Mouse (Mus musculus): Measurements from ENCODE around the gene Gon7. TPM values are rescaled to one million over a fixed set of nuclear protein-coding genes. Genes with fewer than 3 reads are reported as not detected.
A peak's percentile ranks its signal among the peaks of the same experiment; 100 is the strongest.

Gene Gon7
- polyA plus RNA-seq, 1 experiment from 2014 or later, result 36.8 TPM

DNA sequence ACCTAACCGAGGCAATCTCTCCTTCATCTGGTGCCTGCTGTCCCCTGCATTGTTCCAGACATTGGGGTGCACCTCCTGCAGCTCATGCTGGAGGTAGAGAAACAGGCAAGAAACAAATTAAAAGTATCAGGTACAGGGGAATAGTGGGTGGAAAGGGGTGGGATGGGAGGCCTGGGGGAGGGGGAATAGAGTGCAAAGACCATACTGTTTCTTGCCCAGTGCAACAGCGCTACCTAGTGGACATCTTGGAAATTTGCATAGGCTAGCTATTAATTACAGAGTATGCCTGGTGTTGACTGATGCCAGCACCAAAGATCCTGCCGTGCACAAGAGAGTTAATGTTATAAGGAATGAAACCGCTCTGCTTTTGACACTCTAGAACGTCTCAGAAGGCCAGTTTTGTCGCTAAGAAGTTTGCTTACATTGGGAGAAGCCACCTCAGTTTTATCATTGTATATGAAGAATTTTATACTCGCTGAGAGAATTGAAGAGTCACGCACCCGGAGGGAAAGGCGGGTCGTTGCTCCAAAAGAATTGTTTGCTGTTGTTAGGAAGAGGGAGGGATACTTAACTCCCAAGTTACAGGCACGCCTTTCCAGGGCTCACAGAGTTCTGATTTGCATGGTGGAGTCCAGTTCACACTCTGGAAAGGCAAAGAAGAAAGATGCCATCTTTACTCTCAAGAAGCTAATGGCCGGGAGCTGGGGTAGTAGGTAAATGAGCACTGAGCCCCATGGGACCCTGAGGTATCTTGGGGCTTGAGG is 37.9 kb downstream of the Gon7 start:
- 34% methylated on average over 13 of the region's 13 CpGs for WGBS
- peak; percentile 69; the same call in 1 of the 2 replicates for ATAC-seq (replicated peaks; ENCODE audit: low FRiP score)

GRCm38 (mm10) chr12:102714654-102715395 is 42.8 kb downstream of the Gon7 start:
- Histone ChIP-seq H3K27me3 (replicated peaks; ENCODE audit: control insufficient read depth, insufficient read depth, low read length) (no peaks in the 10 kb centered on the region), H3K9ac (ENCODE audit: low read depth, low read length) (no peak overlapping the region), H3K36me3 (ENCODE audit: control insufficient read depth, insufficient read depth, low read length) (no peaks in the 10 kb centered on the region), H3K4me1 (replicated peaks; ENCODE audit: control insufficient read depth, insufficient read depth, low read length) (no peaks in the 10 kb centered on the region), H3K27ac (ENCODE audit: low read depth, low read length) (no peak overlapping the region), H3K4me2 (no peak overlapping the region), H3K9me3 (ENCODE audit: control insufficient read depth, low read length) (no peaks in the 10 kb centered on the region), H3K4me3 (ENCODE audit: low read depth, low read length) (no peak overlapping the region)
- ATAC-seq (replicated peaks; ENCODE audit: low FRiP score) (no peak), DNase-seq (ENCODE audit: low spot score) (no peak)
- WGBS, result 80% methylated on average over 10 of the region's 10 CpGs

More for the DNA sequence above, 37.9 kb downstream of the Gon7 start:
- no peaks in the 10 kb centered on the region for H3K27me3 ChIP-seq (replicated peaks; ENCODE audit: control insufficient read depth, insufficient read depth, low read length)
- H3K4me3 ChIP-seq (ENCODE audit: low read depth, low read length), result no peak overlapping the region
- no peak overlapping the region for H3K9ac ChIP-seq (ENCODE audit: low read depth, low read length)
- no peak overlapping the region for H3K4me2 ChIP-seq
- no peaks in the 10 kb centered on the region for H3K9me3 ChIP-seq (ENCODE audit: control insufficient read depth, low read length)
- DNase-seq (ENCODE audit: low spot score), result no peak
- no peaks in the 10 kb centered on the region for H3K4me1 ChIP-seq (replicated peaks; ENCODE audit: control insufficient read depth, insufficient read depth, low read length)
- no peaks in the 10 kb centered on the region for H3K36me3 ChIP-seq (ENCODE audit: control insufficient read depth, insufficient read depth, low read length)
- no peak overlapping the region for H3K27ac ChIP-seq (ENCODE audit: low read depth, low read length)

DNA sequence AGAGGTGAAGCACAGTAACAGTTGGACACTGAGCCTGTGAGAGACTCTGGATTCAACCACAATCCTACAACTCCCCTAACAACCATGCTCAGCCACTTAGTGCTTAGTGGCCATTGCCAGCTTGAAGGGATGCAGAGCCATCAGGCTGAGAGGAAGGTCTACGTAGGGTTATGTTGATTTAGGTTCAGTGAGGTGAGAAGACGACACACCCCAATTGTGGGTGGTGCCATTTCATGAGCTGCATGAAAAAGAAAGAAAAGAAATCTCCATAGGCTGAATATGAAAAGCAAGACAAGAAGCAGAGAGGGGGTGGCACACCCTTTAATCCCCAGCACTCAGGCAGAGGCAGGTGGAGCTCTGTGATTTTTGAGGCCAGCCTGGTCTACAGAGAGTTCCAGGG is 43.5 kb downstream of the Gon7 start:
- WGBS, result 76% methylated on average over 2 of the region's 2 CpGs
- Histone ChIP-seq H3K9ac (ENCODE audit: low read depth, low read length) (no peak overlapping the region), H3K27ac (ENCODE audit: low read depth, low read length) (no peak overlapping the region), H3K27me3 (replicated peaks; ENCODE audit: control insufficient read depth, insufficient read depth, low read length) (no peaks in the 10 kb centered on the region), H3K4me3 (ENCODE audit: low read depth, low read length) (no peak overlapping the region), H3K4me1 (replicated peaks; ENCODE audit: control insufficient read depth, insufficient read depth, low read length) (no peaks in the 10 kb centered on the region), H3K9me3 (ENCODE audit: control insufficient read depth, low read length) (no peaks in the 10 kb centered on the region), H3K36me3 (ENCODE audit: control insufficient read depth, insufficient read depth, low read length) (no peaks in the 10 kb centered on the region), H3K4me2 (no peak overlapping the region)
- ATAC-seq (replicated peaks; ENCODE audit: low FRiP score) (no peak), DNase-seq (ENCODE audit: low spot score) (no peak)

GRCm38 (mm10) chr12:102713153-102713865 is 44.3 kb downstream of the Gon7 start:
- no peaks in the 10 kb centered on the region for H3K9me3 ChIP-seq (ENCODE audit: control insufficient read depth, low read length)
- 0 out of 2 replicates have a peak overlapping the region, but pooled peaks have one; percentile 7 for H3K27ac ChIP-seq (ENCODE audit: low read depth, low read length)
- H3K9ac ChIP-seq (ENCODE audit: low read depth, low read length), result no peak overlapping the region
- DNase-seq (ENCODE audit: low spot score) (no peak), ATAC-seq (replicated peaks; ENCODE audit: low FRiP score) (no peak)
- H3K4me2 ChIP-seq, result no peak overlapping the region
- H3K36me3 ChIP-seq (ENCODE audit: control insufficient read depth, insufficient read depth, low read length), result no peaks in the 10 kb centered on the region
- WGBS, result 61% methylated on average over 20 of the region's 20 CpGs
- H3K4me1 ChIP-seq (replicated peaks; ENCODE audit: control insufficient read depth, insufficient read depth, low read length), result no peaks in the 10 kb centered on the region
- H3K4me3 ChIP-seq (ENCODE audit: low read depth, low read length), result no peak overlapping the region
- H3K27me3 ChIP-seq (replicated peaks; ENCODE audit: control insufficient read depth, insufficient read depth, low read length), result no peaks in the 10 kb centered on the region

DNA sequence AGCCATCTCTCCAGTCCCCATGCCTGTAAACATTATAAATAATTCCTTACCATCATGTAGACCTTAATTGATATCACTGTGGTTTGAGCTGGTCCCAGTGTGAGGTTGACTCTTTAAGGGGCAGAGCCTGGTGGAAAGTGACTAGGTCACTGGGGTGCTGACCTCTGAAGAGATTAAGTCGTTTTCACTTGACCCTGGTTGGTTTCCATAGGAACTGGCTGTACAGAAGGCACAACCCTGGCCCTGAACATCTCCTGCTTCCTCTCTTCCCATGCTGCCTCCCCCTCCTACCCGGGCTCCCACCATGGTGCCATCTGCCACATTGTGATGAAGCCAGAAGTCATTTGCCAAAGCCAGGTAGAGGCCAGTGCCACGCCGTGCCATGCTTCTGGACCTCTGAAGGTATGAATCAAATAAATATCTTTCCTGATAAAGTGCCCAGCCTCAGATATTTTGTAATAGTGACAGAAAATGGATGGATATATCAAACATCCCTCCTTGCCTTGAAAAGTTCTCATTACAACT is 46.7 kb downstream of the Gon7 start:
- H3K9me3 ChIP-seq (ENCODE audit: control insufficient read depth, low read length), result no peaks in the 10 kb centered on the region
- H3K4me1 ChIP-seq (replicated peaks; ENCODE audit: control insufficient read depth, insufficient read depth, low read length), result no peaks in the 10 kb centered on the region
- no peaks in the 10 kb centered on the region for H3K36me3 ChIP-seq (ENCODE audit: control insufficient read depth, insufficient read depth, low read length)
- no peak overlapping the region for H3K27ac ChIP-seq (ENCODE audit: low read depth, low read length)
- H3K4me2 ChIP-seq, result no peak overlapping the region
- WGBS, result 65% methylated on average over 4 of the region's 4 CpGs
- no peak overlapping the region for H3K9ac ChIP-seq (ENCODE audit: low read depth, low read length)
- no peak for ATAC-seq (replicated peaks; ENCODE audit: low FRiP score)
- no peaks in the 10 kb centered on the region for H3K27me3 ChIP-seq (replicated peaks; ENCODE audit: control insufficient read depth, insufficient read depth, low read length)
- H3K4me3 ChIP-seq (ENCODE audit: low read depth, low read length), result no peak overlapping the region
- no peak for DNase-seq (ENCODE audit: low spot score)

GRCm38 (mm10) chr12:102709896-102710295 is 47.7 kb downstream of the Gon7 start:
- Histone ChIP-seq H3K4me2 (no peak overlapping the region), H3K9me3 (ENCODE audit: control insufficient read depth, low read length) (no peaks in the 10 kb centered on the region), H3K27me3 (replicated peaks; ENCODE audit: control insufficient read depth, insufficient read depth, low read length) (no peaks in the 10 kb centered on the region), H3K4me3 (ENCODE audit: low read depth, low read length) (no peak overlapping the region), H3K9ac (ENCODE audit: low read depth, low read length) (no peak overlapping the region), H3K36me3 (ENCODE audit: control insufficient read depth, insufficient read depth, low read length) (no peaks in the 10 kb centered on the region), H3K27ac (ENCODE audit: low read depth, low read length) (no peak overlapping the region), H3K4me1 (replicated peaks; ENCODE audit: control insufficient read depth, insufficient read depth, low read length) (peaks cover 6% of the 10 kb centered on the region)
- 86% methylated on average over 5 of the region's 5 CpGs for WGBS
- DNase-seq (ENCODE audit: low spot score) (no peak), ATAC-seq (replicated peaks; ENCODE audit: low FRiP score) (no peak)

- no peaks in the 10 kb centered on the region for H3K9me3 ChIP-seq (ENCODE audit: control insufficient read depth, low read length)
- no peaks in the 10 kb centered on the region for H3K36me3 ChIP-seq (ENCODE audit: control insufficient read depth, insufficient read depth, low read length)
- no peak overlapping the region for H3K9ac ChIP-seq (ENCODE audit: low read depth, low read length)
- WGBS, result 75% methylated on average over 11 of the region's 11 CpGs
- no peak overlapping the region for H3K27ac ChIP-seq (ENCODE audit: low read depth, low read length)
- no peaks in the 10 kb centered on the region for H3K27me3 ChIP-seq (replicated peaks; ENCODE audit: control insufficient read depth, insufficient read depth, low read length)
- H3K4me3 ChIP-seq (ENCODE audit: low read depth, low read length), result no peak overlapping the region
- DNase-seq (ENCODE audit: low spot score), result no peak
- H3K4me1 ChIP-seq (replicated peaks; ENCODE audit: control insufficient read depth, insufficient read depth, low read length), result peaks cover 14% of the 10 kb centered on the region
- no peak for ATAC-seq (replicated peaks; ENCODE audit: low FRiP score)
- no peak overlapping the region for H3K4me2 ChIP-seq
Measured at GRCm38 (mm10) chr12:102708220-102708619, 49.4 kb downstream of the Gon7 start.

- no peak for DNase-seq (ENCODE audit: low spot score)
- Histone ChIP-seq H3K27ac (ENCODE audit: low read depth, low read length) (no peak overlapping the region), H3K9me3 (ENCODE audit: control insufficient read depth, low read length) (no peaks in the 10 kb centered on the region), H3K4me2 (no peak overlapping the region), H3K4me3 (ENCODE audit: low read depth, low read length) (no peak overlapping the region), H3K4me1 (replicated peaks; ENCODE audit: control insufficient read depth, insufficient read depth, low read length) (peaks cover 20% of the 10 kb centered on the region), H3K9ac (ENCODE audit: low read depth, low read length) (no peak overlapping the region), H3K36me3 (ENCODE audit: control insufficient read depth, insufficient read depth, low read length) (no peaks in the 10 kb centered on the region), H3K27me3 (replicated peaks; ENCODE audit: control insufficient read depth, insufficient read depth, low read length) (no peaks in the 10 kb centered on the region)
- ATAC-seq (replicated peaks; ENCODE audit: low FRiP score), result no peak
- 85% methylated on average over 10 of the region's 10 CpGs for WGBS
Measured at GRCm38 (mm10) chr12:102706833-102707463, 50.7 kb downstream of the Gon7 start.

Data from liver, embryonic 11.5 days (tissue).